Mouse (Mus musculus): ENCODE measurements at regions not wholly inside any gene's neighbourhood (a gene's known extent, or its start where the extent isn't known, plus 50 kb on each side); places are given as distances from the start of the nearest gene placed in this dataset.

DNA sequence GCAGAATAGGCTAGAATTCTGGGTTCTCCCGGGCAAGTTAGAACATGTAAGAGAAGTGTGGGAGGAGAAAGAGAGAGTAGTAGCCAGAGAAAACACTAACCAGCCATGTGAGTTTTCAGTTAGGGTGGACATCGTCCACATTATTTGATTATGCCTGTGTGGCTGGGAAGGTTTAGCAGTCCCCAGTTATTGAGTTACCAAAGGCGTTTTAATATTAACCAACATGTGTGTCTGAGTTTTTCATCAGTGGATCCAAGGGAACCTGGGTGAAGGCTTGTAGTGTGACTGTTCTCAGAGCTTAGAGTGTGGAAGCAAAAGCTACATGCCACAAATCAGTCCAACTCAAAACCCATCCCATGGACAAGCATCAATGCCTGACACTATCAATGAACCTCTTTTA is 594.0 kb upstream of the Cdh20 start:
- TF ChIP-seq POLR2A (IDR thresholded peaks at IDR 0.05; ENCODE audit: low read depth, low read length): no peak
- no peak for TF ChIP-seq CTCF (conservative IDR thresholded peaks at IDR 0.05; ENCODE audit: insufficient read depth, insufficient read length, low read depth, low read length)
- Histone ChIP-seq H3K4me3 (ENCODE audit: insufficient read depth, low read depth, low read length) (no peak overlapping the region), H3K27ac (ENCODE audit: insufficient read depth, low read depth, low read length) (peak overlapping the region; percentile 38; the same call in 1 of the 2 replicates), H3K27me3 (replicated peaks; ENCODE audit: control insufficient read depth, insufficient read depth, low read length) (no peaks in the 10 kb centered on the region), H3K36me3 (ENCODE audit: control insufficient read depth, insufficient read depth, low read length) (no peaks in the 10 kb centered on the region), H3K4me1 (ENCODE audit: control insufficient read depth, insufficient read depth, low read length) (peaks cover 6% of the 10 kb centered on the region; the same call in 1 of the 2 replicates)
- 35% methylated on average over 3 of the region's 3 CpGs for WGBS
- peak; percentile 78 for DNase-seq

Data from kidney, adult 2 months (tissue).